Mouse (Mus musculus) embryo, embryonic 11 days (tissue): ENCODE results near the gene Gm3239.
"Not testable (repeated sequence)": the region's sequence is repeated elsewhere in the genome, so short reads cannot be mapped to it uniquely, and the experiment has no call there.

Source experiments
- DNase-seq: peaks from one replicate; pipeline ENCODE4 v3.0.0-alpha.2; 2015

Gene Gm3239

DNA sequence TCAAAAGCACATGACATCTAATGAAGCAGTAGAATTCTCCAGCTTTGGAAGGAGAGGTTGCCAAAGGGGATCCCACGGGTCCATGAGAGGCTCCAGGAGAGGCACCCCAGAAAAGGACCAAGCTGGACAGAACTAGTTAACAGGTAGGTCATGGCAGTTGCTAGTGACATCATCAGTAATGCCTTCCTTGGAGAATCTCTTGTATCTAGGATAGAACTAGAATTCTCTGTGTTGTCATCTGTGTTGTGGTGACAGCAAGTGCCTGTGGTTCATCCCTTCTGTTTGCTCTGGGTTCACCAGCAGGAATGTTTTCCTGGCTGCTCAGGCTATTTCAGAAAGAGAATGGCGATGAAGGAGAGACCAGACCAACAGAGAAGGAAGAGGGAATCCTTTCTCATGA is at the start of gene Gm3239:
Gene Gm3239 (plus strand): TSS at position 301 of the 400 bp plus-strand sequence.
- not testable (repeated sequence) for DNase-seq

DNA sequence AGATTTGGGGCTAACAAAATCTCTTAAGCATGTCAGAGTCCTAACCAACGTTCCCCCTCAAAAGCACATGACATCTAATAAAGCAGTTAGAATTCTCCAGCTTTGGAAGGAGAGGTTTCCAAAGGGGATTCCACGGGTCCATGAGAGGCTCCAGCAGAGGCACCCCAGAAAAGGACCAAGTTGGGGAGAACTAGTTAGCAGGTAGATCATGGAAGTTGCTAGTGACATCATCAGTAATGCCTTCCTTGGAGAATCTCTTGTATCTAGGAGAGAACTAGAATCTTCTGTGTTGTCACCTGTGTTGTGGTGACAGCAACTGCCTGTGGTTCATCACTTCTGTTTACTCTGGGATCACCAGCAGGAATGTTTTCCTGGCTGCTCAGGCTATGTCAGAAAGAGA is 31.9 kb upstream of the Gm3239 start, which contains the start of gene Gm8159:
Gene Gm8159 (plus strand): TSS at position 301 of the 400 bp plus-strand sequence.
- DNase-seq = not testable (repeated sequence)

DNA sequence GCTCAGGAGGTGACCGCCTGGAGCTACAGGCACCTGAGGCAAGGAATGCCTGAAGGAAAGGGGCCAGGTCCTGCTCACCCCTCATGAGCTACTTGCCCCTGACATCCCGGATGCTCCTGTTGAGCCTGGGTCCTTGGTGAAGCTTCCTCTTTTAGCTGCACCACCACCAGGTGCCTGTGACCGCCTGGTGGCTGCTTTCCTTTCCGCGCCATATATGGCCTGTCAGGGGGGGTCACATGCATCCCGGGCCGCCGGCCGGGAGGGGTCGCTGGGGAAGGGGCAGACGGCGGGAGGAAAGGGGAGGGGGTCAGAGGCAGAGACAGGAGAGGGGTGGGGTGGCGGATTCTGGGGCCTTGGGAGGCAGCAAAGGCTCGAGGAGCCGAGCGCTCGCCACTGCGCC is 14.7 kb upstream of the Gm3239 start:
- peak; percentile 0 for DNase-seq

DNA sequence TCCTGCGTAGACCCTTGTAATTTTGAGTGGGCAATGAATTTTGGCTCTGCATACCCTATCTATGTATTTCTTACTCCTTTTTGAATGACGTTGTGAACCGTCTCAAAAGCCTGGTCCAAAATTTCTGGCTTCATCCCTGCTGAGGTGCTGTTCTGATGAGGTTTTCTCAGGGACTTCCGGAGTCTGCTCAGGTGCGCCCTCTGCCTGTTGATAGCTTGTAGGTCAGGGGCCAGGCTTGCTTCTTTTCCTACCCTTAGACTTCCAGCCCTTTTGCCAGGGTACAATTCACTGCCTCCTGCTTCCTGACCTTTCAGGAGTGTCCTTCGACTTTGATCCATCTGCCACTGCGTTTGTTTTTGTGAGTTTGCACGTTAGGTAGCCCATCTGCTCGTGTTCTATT is 13.7 kb upstream of the Gm3239 start:
- DNase-seq = not testable (repeated sequence)

DNA sequence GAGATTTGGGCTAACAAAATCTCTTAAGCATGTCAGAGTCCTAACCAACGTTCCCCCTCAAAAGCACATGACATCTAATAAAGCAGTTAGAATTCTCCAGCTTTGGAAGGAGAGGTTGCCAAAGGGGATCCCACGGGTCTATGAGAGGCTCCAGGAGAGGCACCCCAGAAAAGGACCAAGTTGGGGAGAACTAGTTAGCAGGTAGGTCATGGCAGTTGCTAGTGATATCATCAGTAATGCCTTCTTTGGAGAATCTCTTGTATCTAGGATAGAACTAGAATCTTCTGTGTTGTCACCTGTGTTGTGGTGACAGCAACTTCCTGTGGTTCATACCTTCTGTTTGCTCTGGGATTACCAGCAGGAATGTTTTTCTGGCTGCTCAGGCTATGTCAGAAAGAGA is 44.9 kb downstream of the Gm3239 start, which contains the start of gene Gm7876:
Gene Gm7876 (plus strand): TSS at position 301 of the 400 bp plus-strand sequence.
- not testable (repeated sequence) for DNase-seq
